Mouse (Mus musculus) myocyte (in vitro differentiated cells): ENCODE measurements around the gene Olfr1197. TPM values are rescaled to one million over a fixed set of nuclear protein-coding genes. Genes with fewer than 3 reads are reported as not detected.

Experiments used
- H3K27me3 ChIP-seq: one replicate; pipeline ENCODE4 v1.6.1; 2011; ENCODE audit not compliant: control insufficient read depth, insufficient read depth, insufficient read length
- H3K36me3 ChIP-seq: one replicate; pipeline ENCODE4 v1.6.1; 2011; ENCODE audit not compliant: control insufficient read depth, insufficient read depth
- H3K4me2 ChIP-seq: one replicate; pipeline ENCODE4 v1.6.1; 2011; ENCODE audit warnings: low read depth, control low read depth
- H3K4me3 ChIP-seq: one replicate; pipeline ENCODE4 v1.5.1; 2011; ENCODE audit warnings: mild to moderate bottlenecking, control low read depth, moderate library complexity
- H3K79me2 ChIP-seq: one replicate; pipeline ENCODE4 v1.6.1; 2011; ENCODE audit not compliant: control insufficient read depth, insufficient read depth
- H3ac ChIP-seq: one replicate; pipeline ENCODE4 v1.6.1; 2011; ENCODE audit not compliant: control insufficient read depth, insufficient read length
- CEBPB ChIP-seq: IDR thresholded peaks from 2 replicates; pipeline ENCODE4 v1.6.1; 2011; ENCODE audit warnings: mild to moderate bottlenecking, moderate library complexity; ENCODE audit not compliant: poor library complexity, insufficient read depth, severe bottlenecking
- E2F4 ChIP-seq: IDR thresholded peaks from one replicate; pipeline ENCODE4 v1.6.1; 2011; ENCODE audit warnings: mild to moderate bottlenecking, control low read depth, moderate library complexity; ENCODE audit not compliant: insufficient read depth
- MAX ChIP-seq: IDR thresholded peaks from one replicate; pipeline ENCODE4 v1.6.1; 2011; ENCODE audit warnings: low read depth, mild to moderate bottlenecking, control low read depth
- MYOD1 ChIP-seq, 3 experiments: IDR thresholded peaks; one replicate each; pipeline ENCODE4 v1.6.1; 2011; ENCODE audit warnings: control low read depth in 2 of 3, low read depth in 2 of 3, mild to moderate bottlenecking in 2 of 3, moderate library complexity in 1 of 3; ENCODE audit not compliant: insufficient read length in 2 of 3, control insufficient read depth in 1 of 3
- MYOG ChIP-seq, 3 experiments: IDR thresholded peaks; one replicate each; pipeline ENCODE4 v1.6.1; 2011; ENCODE audit warnings: control low read depth in 2 of 3, low read depth in 2 of 3, mild to moderate bottlenecking in 2 of 3; ENCODE audit not compliant: insufficient read length in 2 of 3, control insufficient read depth in 1 of 3, insufficient read depth in 1 of 3
- POLR2A ChIP-seq: IDR thresholded peaks from one replicate; pipeline ENCODE4 v1.6.1; 2011; ENCODE audit warnings: low read depth, mild to moderate bottlenecking, control low read depth, moderate library complexity; ENCODE audit not compliant: insufficient read length
- POLR2AphosphoS2 ChIP-seq: IDR thresholded peaks from one replicate; pipeline ENCODE4 v1.6.1; 2011; ENCODE audit warnings: low read depth, control low read depth; ENCODE audit not compliant: insufficient read length
- REST ChIP-seq: IDR thresholded peaks from one replicate; pipeline ENCODE4 v1.6.1; 2011; ENCODE audit warnings: mild to moderate bottlenecking, control low read depth, moderate library complexity; ENCODE audit not compliant: insufficient read depth, insufficient read length
- SRF ChIP-seq: IDR thresholded peaks from one replicate; pipeline ENCODE4 v1.6.1; 2011; ENCODE audit warnings: low read depth; ENCODE audit not compliant: control insufficient read depth, insufficient read length
- TCF12 ChIP-seq: IDR thresholded peaks from one replicate; pipeline ENCODE4 v1.6.1; 2011; ENCODE audit warnings: mild to moderate bottlenecking, control low read depth; ENCODE audit not compliant: poor library complexity, insufficient read depth, severe bottlenecking
- TCF3 ChIP-seq: IDR thresholded peaks from one replicate; pipeline ENCODE4 v1.6.1; 2011; ENCODE audit warnings: low read depth, control low read depth; ENCODE audit not compliant: insufficient read length
- USF1 ChIP-seq: IDR thresholded peaks from one replicate; pipeline ENCODE4 v1.6.1; 2011; ENCODE audit warnings: low read depth, mild to moderate bottlenecking, control low read depth, moderate library complexity
- polyA plus RNA-seq: library from polyadenylated mRNA; unstranded; fragments of >200 nt; fragmentation: generic; extraction: Trizol; gene quantifications from one replicate; pipeline ENCODE4 v1.2.1, GENCODE M21; 2012; ENCODE audit warnings: missing spikeins

Gene Olfr1197
- polyA plus RNA-seq: not detected

GRCm38 (mm10) chr2:88732266-88732665, at the start of gene Olfr1197:
Gene Olfr1197, minus strand, starts transcription at chr2:88732366.
- H3K36me3 ChIP-seq: no peaks in the 10 kb centered on the region
- TF ChIP-seq USF1: no peak
- TF ChIP-seq MAX: no peak
- no peak for TF ChIP-seq REST
- no peak for TF ChIP-seq MYOG (IDR thresholded peaks at IDR 0.05; ENCODE audit: control insufficient read depth in 1 of 3, insufficient read depth in 1 of 3, insufficient read length in 2 of 3, low read depth in 2 of 3)
- TF ChIP-seq E2F4: no peak
- no peak for TF ChIP-seq POLR2AphosphoS2
- no peak for TF ChIP-seq POLR2A
- H3K4me2 ChIP-seq: no peak within 1 kb of the TSS
- H3K4me3 ChIP-seq: no peak within 1 kb of the TSS
- no peak within 1 kb of the TSS for H3ac ChIP-seq
- no peaks in the 10 kb centered on the region for H3K27me3 ChIP-seq
- no peaks in the 10 kb centered on the region for H3K79me2 ChIP-seq

GRCm38 (mm10) chr2:88770388-88770787, 38.2 kb upstream of the Olfr1197 start, which contains the start of gene Olfr1200:
Gene Olfr1200, minus strand, starts transcription at chr2:88770488.
- Histone ChIP-seq H3K4me2 (no peak within 1 kb of the TSS), H3K36me3 (no peaks in the 10 kb centered on the region), H3ac (no peak within 1 kb of the TSS), H3K79me2 (no peaks in the 10 kb centered on the region), H3K27me3 (no peaks in the 10 kb centered on the region), H3K4me3 (no peak within 1 kb of the TSS)
- TF ChIP-seq E2F4 (no peak), MYOD1 (IDR thresholded peaks at IDR 0.05; ENCODE audit: control insufficient read depth in 1 of 3, insufficient read length in 2 of 3, low read depth in 2 of 3) (no peak)

GRCm38 (mm10) chr2:88760369-88760768, 28.2 kb upstream of the Olfr1197 start, which contains the start of gene Olfr1199:
Gene Olfr1199, minus strand, starts transcription at chr2:88760469.
- H3K36me3 ChIP-seq: no peaks in the 10 kb centered on the region
- no peak within 1 kb of the TSS for H3K4me2 ChIP-seq
- TF ChIP-seq MYOD1 (IDR thresholded peaks at IDR 0.05; ENCODE audit: control insufficient read depth in 1 of 3, insufficient read length in 2 of 3, low read depth in 2 of 3): no peak
- TF ChIP-seq SRF: no peak
- TF ChIP-seq TCF3: no peak
- TF ChIP-seq MYOG (IDR thresholded peaks at IDR 0.05; ENCODE audit: control insufficient read depth in 1 of 3, insufficient read depth in 1 of 3, insufficient read length in 2 of 3, low read depth in 2 of 3): no peak
- TF ChIP-seq REST: no peak
- TF ChIP-seq POLR2AphosphoS2: no peak
- TF ChIP-seq MAX: no peak
- no peak for TF ChIP-seq E2F4
- TF ChIP-seq USF1: no peak
- no peak for TF ChIP-seq TCF12
- no peak for TF ChIP-seq POLR2A
- TF ChIP-seq CEBPB: no peak
- no peaks in the 10 kb centered on the region for H3K27me3 ChIP-seq
- no peak within 1 kb of the TSS for H3K4me3 ChIP-seq
- H3ac ChIP-seq: no peak within 1 kb of the TSS
- no peaks in the 10 kb centered on the region for H3K79me2 ChIP-seq

GRCm38 (mm10) chr2:88751270-88751669, 19.1 kb upstream of the Olfr1197 start, which contains the start of gene Olfr1198:
Gene Olfr1198, minus strand, starts transcription at chr2:88751370.
- no peak within 1 kb of the TSS for H3K4me2 ChIP-seq
- no peak for TF ChIP-seq MYOD1 (IDR thresholded peaks at IDR 0.05; ENCODE audit: control insufficient read depth in 1 of 3, insufficient read length in 2 of 3, low read depth in 2 of 3)
- TF ChIP-seq REST: no peak
- no peak for TF ChIP-seq SRF
- no peak for TF ChIP-seq POLR2A
- TF ChIP-seq MYOG (IDR thresholded peaks at IDR 0.05; ENCODE audit: control insufficient read depth in 1 of 3, insufficient read depth in 1 of 3, insufficient read length in 2 of 3, low read depth in 2 of 3): no peak
- no peak for TF ChIP-seq POLR2AphosphoS2
- no peak for TF ChIP-seq TCF3
- TF ChIP-seq USF1: no peak
- TF ChIP-seq MAX: no peak
- TF ChIP-seq TCF12: no peak
- TF ChIP-seq E2F4: no peak
- no peak for TF ChIP-seq CEBPB
- no peaks in the 10 kb centered on the region for H3K79me2 ChIP-seq
- H3ac ChIP-seq: no peak within 1 kb of the TSS
- H3K27me3 ChIP-seq: no peaks in the 10 kb centered on the region
- H3K36me3 ChIP-seq: no peaks in the 10 kb centered on the region
- no peak within 1 kb of the TSS for H3K4me3 ChIP-seq

GRCm38 (mm10) chr2:88743379-88743778, 11.2 kb upstream of the Olfr1197 start:
- H3K4me2 ChIP-seq: no peak overlapping the region
- no peak overlapping the region for H3K4me3 ChIP-seq
- no peaks in the 10 kb centered on the region for H3K27me3 ChIP-seq
- H3ac ChIP-seq: no peak overlapping the region
- no peaks in the 10 kb centered on the region for H3K36me3 ChIP-seq
- H3K79me2 ChIP-seq: no peaks in the 10 kb centered on the region
- no peak for TF ChIP-seq CEBPB
- TF ChIP-seq REST: no peak
- no peak for TF ChIP-seq SRF
- TF ChIP-seq MAX: no peak
- no peak for TF ChIP-seq TCF3
- no peak for TF ChIP-seq USF1
- TF ChIP-seq MYOG (IDR thresholded peaks at IDR 0.05; ENCODE audit: control insufficient read depth in 1 of 3, insufficient read depth in 1 of 3, insufficient read length in 2 of 3, low read depth in 2 of 3): no peak
- no peak for TF ChIP-seq POLR2AphosphoS2
